Mouse (Mus musculus) heart, embryonic 10.5 days (tissue): Measurements from ENCODE around the gene St8sia2. TPM values are rescaled to one million over a fixed set of nuclear protein-coding genes. Genes with fewer than 3 reads are reported as not detected.

Experiments used
- DNase-seq: peaks from one replicate; pipeline ENCODE4 v3.0.0-alpha.2; 2017; ENCODE audit warnings: low spot score
- H3K27ac ChIP-seq: fragments of 300-500 bp; sonication (generic); 2 replicates; pipeline ENCODE4 v1.5.1; 2016; ENCODE audit warnings: mild to moderate bottlenecking
- H3K27me3 ChIP-seq: fragments of 300-500 bp; sonication (generic); 2 replicates; pipeline ENCODE4 v1.6.1; 2016; ENCODE audit warnings: mild to moderate bottlenecking; ENCODE audit not compliant: poor library complexity, insufficient read depth, severe bottlenecking
- H3K36me3 ChIP-seq: fragments of 300-500 bp; sonication (generic); 2 replicates; pipeline ENCODE4 v1.6.1; 2016; ENCODE audit warnings: mild to moderate bottlenecking, moderate library complexity
- H3K4me1 ChIP-seq: fragments of 300-500 bp; sonication (generic); 2 replicates; pipeline ENCODE4 v1.6.1; 2016; ENCODE audit warnings: mild to moderate bottlenecking
- H3K4me3 ChIP-seq: fragments of 300-500 bp; sonication (generic); 2 replicates; pipeline ENCODE4 v1.5.1; 2016; ENCODE audit warnings: mild to moderate bottlenecking, moderate library complexity
- H3K9me3 ChIP-seq: fragments of 300-500 bp; sonication (generic); 2 replicates; pipeline ENCODE4 v1.6.1; 2016; ENCODE audit warnings: mild to moderate bottlenecking, moderate library complexity
- WGBS: fragments of 180-500 bp; shearing (Covaris S2); methylation state at CpG from one replicate; pipeline ENCODE4 v1.1.7; 2016; 5-methylcytosine and 5-hydroxymethylcytosine counted together
- polyA plus RNA-seq: library from polyadenylated mRNA; unstranded; fragments of >200 nt; fragmentation: Nextera tagmentation; extraction: Ambion mirVana; gene quantifications from 2 replicates; pipeline ENCODE4 v1.2.1, GENCODE M21; 2016

St8sia2 gene
- polyA plus RNA-seq, 1 experiment from 2014 or later = 5.5 TPM

DNA sequence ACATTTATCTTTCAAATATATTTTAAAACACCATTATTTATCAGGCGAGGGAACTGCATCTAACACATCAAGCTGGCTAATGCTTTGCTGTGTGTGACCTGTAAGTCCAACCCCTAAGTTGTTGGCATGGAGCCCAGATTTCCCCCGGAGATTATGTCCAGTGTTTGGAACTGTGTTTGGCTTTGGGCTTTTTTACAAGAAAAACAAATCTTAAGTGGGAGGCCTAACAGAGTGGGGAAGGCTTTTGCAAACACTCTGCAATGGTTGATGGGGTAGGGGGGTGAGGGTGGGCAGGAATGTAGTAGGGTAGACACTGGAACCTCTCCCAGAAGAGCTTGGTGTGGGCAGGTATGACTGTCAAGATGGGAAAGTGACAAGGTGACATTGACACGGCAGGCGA lies 71.8 kb downstream of the St8sia2 start:
- no peak overlapping the region for H3K27ac ChIP-seq
- DNase-seq = no peak
- WGBS = 56% methylated on average over 4 of the region's 4 CpGs

DNA sequence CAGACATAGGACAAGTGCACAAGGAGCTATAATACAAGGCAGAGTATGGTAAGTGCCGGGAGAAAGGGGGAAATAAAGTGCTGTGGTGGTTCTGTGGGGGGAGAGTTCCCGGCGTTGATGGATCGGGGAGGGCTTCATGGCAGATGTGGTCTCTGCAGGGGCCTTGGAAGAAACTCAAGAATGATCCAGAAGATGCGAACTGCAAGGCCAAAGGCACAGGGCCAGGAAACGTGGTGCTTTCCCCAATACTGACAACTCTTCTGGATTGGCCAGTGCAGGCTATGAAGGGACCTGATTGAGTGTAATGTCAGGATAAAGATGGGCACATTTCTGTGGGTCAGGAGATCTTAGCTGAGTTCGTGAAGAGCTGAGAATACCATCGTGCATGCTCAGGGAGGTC lies 74.3 kb downstream of the St8sia2 start:
- Histone ChIP-seq H3K9me3 (no peaks in the 10 kb centered on the region), H3K4me3 (no peak overlapping the region), H3K4me1 (peaks cover 5% of the 10 kb centered on the region; the same call in 1 of the 2 replicates), H3K36me3 (peaks cover 7% of the 10 kb centered on the region; the same call in 1 of the 2 replicates), H3K27ac (no peak overlapping the region), H3K27me3 (no peaks in the 10 kb centered on the region)
- WGBS = 87% methylated on average over 8 of the region's 8 CpGs
- no peak for DNase-seq

More for the DNA sequence above, 71.8 kb downstream of the St8sia2 start:
- Histone ChIP-seq H3K27me3 (no peaks in the 10 kb centered on the region), H3K9me3 (no peaks in the 10 kb centered on the region), H3K4me3 (no peak overlapping the region), H3K4me1 (peaks cover 5% of the 10 kb centered on the region; the same call in 1 of the 2 replicates), H3K36me3 (peaks cover 7% of the 10 kb centered on the region; the same call in 1 of the 2 replicates)

DNA sequence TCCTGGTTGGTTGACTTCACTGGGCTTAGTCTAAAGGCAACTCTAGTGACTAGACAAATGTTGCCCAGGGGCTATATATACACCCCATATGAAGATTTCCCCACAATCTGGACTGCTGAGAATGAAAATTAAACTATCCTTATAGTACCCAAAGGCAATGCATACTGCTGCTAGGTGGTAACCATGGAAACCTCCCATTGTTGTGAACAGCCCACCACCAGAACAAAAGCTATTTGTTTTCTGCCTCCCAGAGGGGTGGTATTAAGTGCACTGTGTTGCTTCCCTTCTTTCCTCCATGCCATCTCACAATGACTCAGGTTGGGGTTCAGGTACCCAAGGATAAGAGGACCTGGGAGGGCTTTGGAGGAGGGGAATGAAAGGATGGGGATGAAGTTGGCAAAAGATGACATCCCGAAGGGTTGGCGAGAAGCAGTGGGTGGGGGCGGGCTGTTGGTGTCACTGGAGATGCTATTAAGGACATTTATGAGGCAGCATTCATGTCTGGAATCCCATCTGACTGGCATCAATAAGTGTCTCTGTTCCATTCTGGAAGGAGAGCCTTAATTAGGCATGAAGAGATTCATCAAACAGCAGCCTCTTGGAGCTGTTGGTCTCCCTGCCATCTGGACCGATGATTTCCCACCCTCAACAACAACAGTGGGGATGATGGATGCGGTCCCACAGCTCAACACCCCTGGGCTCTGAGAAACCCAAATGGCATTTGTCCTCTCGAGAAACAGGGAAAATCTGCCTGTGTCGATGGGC lies 75.3 kb downstream of the St8sia2 start:
- H3K9me3 ChIP-seq = no peaks in the 10 kb centered on the region
- no peaks in the 10 kb centered on the region for H3K27me3 ChIP-seq
- H3K4me3 ChIP-seq = no peak overlapping the region
- WGBS = 85% methylated on average over 7 of the region's 7 CpGs
- peaks cover 7% of the 10 kb centered on the region; the same call in 1 of the 2 replicates for H3K36me3 ChIP-seq
- H3K27ac ChIP-seq = no peak overlapping the region
- no peak for DNase-seq
- peaks cover 8% of the 10 kb centered on the region; the same call in 1 of the 2 replicates for H3K4me1 ChIP-seq

DNA sequence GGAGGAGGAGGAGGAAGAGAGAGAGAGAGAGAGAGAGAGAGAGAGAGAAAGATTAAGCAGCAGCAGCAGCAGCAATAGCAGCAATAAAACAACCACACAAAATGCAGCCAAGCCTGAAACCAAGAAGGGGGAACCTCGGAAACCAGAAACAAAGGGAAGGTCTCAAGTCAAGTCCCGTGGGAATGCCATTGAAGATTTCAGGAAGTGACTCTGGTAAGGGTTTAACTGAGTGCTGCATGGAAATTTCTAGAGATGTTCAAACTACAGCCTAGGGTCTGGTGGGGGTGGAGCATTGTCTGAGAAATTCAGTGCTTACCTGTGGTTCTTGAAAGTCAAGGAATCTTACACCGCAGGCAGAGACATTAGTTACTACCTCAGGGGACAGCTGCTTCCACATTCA lies 77.4 kb downstream of the St8sia2 start:
- 57% methylated on average over 3 of the region's 3 CpGs for WGBS
- Histone ChIP-seq H3K4me1 (peaks cover 4% of the 10 kb centered on the region; the same call in 1 of the 2 replicates), H3K9me3 (no peaks in the 10 kb centered on the region)

DNA sequence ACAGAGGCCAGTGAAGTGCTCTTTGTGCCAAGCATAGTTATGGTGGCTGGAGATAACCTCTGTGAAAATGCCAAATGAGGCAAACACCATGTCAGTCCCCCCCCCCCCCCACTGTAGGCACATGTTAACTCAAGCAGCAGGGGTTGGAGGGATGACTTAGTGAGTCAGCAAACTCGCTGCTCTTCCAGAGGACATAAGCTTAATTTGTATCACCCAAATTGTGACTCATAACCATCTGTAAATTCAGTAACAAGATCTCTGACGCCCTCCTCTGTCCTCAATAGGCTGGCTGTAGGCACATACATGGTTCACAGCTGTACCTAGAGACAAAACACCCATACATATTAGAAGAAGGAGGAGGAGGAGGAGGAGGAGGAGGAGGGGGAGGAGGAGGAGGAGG lies 77.8 kb downstream of the St8sia2 start:
- Histone ChIP-seq H3K36me3 (no peaks in the 10 kb centered on the region), H3K27me3 (no peaks in the 10 kb centered on the region), H3K4me3 (no peak overlapping the region), H3K27ac (no peak overlapping the region), H3K4me1 (peaks cover 4% of the 10 kb centered on the region; the same call in 1 of the 2 replicates), H3K9me3 (no peaks in the 10 kb centered on the region)
- WGBS = 60% methylated on average over 2 of the region's 2 CpGs
- no peak for DNase-seq

More for the DNA sequence above, 77.4 kb downstream of the St8sia2 start:
- no peak for DNase-seq
- Histone ChIP-seq H3K4me3 (no peak overlapping the region), H3K27me3 (no peaks in the 10 kb centered on the region), H3K36me3 (no peaks in the 10 kb centered on the region), H3K27ac (no peak overlapping the region)

DNA sequence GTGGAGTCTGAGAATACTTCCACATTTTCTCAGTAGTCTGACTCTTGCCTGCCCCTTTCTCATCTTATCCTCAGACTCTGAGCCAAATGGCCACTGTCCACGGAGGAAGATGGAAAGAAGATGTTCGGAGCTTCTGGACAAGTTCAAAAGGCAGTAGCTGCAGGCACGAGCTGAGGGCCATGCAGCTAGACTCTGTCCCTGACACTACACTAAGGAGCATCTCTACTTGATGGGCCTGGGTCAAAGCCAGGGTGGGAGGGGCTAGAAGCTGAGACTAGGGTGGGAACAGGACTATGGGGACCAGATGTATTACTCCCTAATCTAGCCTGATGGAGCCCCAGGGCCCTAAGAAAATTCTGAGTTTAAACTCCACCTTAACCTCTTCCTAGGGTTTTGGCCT lies 80.5 kb downstream of the St8sia2 start:
- H3K27ac ChIP-seq = no peak overlapping the region
- H3K27me3 ChIP-seq = no peaks in the 10 kb centered on the region
- H3K4me3 ChIP-seq = no peak overlapping the region
- no peaks in the 10 kb centered on the region for H3K9me3 ChIP-seq
- DNase-seq = no peak
- no peaks in the 10 kb centered on the region for H3K36me3 ChIP-seq
- WGBS = 72% methylated on average over 3 of the region's 3 CpGs
- peaks cover 4% of the 10 kb centered on the region; the same call in 1 of the 2 replicates for H3K4me1 ChIP-seq

GRCm38 (mm10) chr7:73920921-73921485 lies 92.5 kb downstream of the St8sia2 start:
- Histone ChIP-seq H3K36me3 (no peaks in the 10 kb centered on the region), H3K27me3 (0 out of 2 replicates have a peak, but pooled peaks cover 8% of the 10 kb centered on the region), H3K4me1 (no peaks in the 10 kb centered on the region), H3K9me3 (no peaks in the 10 kb centered on the region), H3K27ac (no peak overlapping the region), H3K4me3 (no peak overlapping the region)
- no peak for DNase-seq
- WGBS = 79% methylated on average over 16 of the region's 16 CpGs

DNA sequence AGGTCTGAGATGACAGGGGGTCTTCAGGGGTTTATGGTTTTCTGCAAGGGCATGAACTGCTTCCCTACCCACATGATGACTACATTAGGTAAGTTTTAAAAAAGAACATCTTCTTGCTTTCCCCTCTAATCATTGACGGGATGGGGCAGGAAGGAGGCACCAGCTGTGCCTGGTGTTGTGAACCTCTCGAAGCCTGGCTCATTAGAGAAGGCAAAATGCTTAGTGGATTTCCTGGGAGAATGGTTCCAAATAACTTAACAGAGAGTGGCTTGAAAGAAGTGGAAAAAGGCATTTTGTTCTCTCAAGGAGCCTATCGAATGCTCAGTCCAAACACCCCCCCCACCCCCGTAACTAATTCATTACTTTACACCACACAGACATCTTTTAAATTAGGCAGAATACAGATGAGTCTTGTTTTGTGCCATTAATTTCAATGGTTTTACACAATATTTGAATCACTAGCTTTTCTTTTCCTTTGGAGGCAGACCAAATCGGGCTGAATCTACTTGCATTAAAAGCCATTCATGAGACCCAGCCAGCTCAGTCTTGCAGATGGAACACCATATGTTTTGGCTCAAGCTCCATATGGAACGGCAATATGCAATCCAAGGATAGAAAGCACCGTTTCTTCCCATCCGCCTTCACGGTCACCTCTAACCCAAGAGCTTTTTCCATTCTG lies 95.7 kb downstream of the St8sia2 start:
- no peak for DNase-seq
- Histone ChIP-seq H3K27ac (no peak overlapping the region), H3K27me3 (peaks cover 8% of the 10 kb centered on the region; the same call in 1 of the 2 replicates), H3K4me3 (no peak overlapping the region), H3K9me3 (no peaks in the 10 kb centered on the region), H3K4me1 (no peaks in the 10 kb centered on the region), H3K36me3 (no peaks in the 10 kb centered on the region)
- WGBS = 85% methylated on average over 9 of the region's 9 CpGs

- H3K27ac ChIP-seq = no peak overlapping the region
- 31% methylated on average over 4 of the region's 4 CpGs for WGBS
- H3K4me1 ChIP-seq = peaks cover 10% of the 10 kb centered on the region
- no peak overlapping the region for H3K4me3 ChIP-seq
- no peaks in the 10 kb centered on the region for H3K36me3 ChIP-seq
- peaks cover 3% of the 10 kb centered on the region; the same call in 1 of the 2 replicates for H3K27me3 ChIP-seq
- DNase-seq = no peak
- H3K9me3 ChIP-seq = no peaks in the 10 kb centered on the region
These were observed 101.6 kb downstream of the St8sia2 start for GRCm38 (mm10) chr7:73911899-73912298.

DNA sequence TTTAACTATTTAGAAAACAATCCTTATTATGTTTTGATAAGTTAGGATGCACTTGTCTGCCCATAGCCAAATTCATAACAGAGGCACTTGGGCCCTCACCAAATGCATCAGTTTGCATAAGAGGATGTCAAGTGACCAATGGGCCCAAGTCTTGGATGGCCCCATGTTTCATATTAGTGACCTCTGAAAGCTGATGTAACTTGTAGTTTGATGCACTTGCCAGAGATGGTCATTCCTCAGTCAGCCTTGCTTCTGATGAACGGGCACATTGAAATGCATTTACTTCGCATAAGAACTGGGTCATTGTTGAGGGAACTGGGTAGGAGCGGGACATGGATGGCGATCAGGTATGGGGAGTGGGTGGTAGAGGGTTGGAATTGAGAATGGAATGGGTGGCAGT lies 102.6 kb downstream of the St8sia2 start:
- Histone ChIP-seq H3K4me1 (peaks cover 10% of the 10 kb centered on the region), H3K4me3 (no peak overlapping the region), H3K36me3 (no peaks in the 10 kb centered on the region), H3K9me3 (no peaks in the 10 kb centered on the region), H3K27me3 (no peaks in the 10 kb centered on the region; the same call in 1 of the 2 replicates), H3K27ac (no peak overlapping the region)
- DNase-seq = no peak
- WGBS = 86% methylated on average over 4 of the region's 4 CpGs

- DNase-seq = no peak
- no peaks in the 10 kb centered on the region for H3K9me3 ChIP-seq
- H3K4me3 ChIP-seq = no peak overlapping the region
- peaks cover 10% of the 10 kb centered on the region for H3K4me1 ChIP-seq
- no peak overlapping the region for H3K27ac ChIP-seq
- H3K36me3 ChIP-seq = no peaks in the 10 kb centered on the region
- 73% methylated on average over 5 of the region's 5 CpGs for WGBS
- H3K27me3 ChIP-seq = no peaks in the 10 kb centered on the region
These were observed 103.9 kb downstream of the St8sia2 start for GRCm38 (mm10) chr7:73909432-73910205.

DNA sequence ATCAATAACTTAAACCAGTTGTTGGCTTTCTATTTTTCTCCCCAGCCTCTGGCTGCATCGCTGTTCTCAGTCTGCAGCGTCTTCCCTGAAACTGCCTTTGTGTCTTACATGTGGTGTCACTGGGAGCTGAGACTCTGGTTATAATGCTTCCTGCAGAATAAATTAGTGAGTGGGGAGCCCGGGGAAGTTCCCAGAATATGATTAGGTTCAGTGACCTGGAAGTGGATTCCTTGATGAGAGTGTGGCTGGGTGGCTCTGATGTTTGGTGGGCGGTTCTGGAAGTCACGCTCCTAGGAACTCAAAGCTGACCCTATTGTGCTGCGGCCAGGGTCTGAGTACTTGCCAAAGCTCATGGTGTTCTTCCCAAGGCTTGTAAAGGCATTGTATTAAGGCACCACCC lies 119.0 kb downstream of the St8sia2 start:
- 0 out of 2 replicates have a peak, but pooled peaks cover 12% of the 10 kb centered on the region for H3K27me3 ChIP-seq
- H3K27ac ChIP-seq = no peak overlapping the region
- WGBS = 78% methylated on average over 6 of the region's 6 CpGs
- H3K36me3 ChIP-seq = no peaks in the 10 kb centered on the region
- DNase-seq = peak; percentile 54
- H3K9me3 ChIP-seq = no peaks in the 10 kb centered on the region
- no peak overlapping the region for H3K4me3 ChIP-seq
- no peaks in the 10 kb centered on the region for H3K4me1 ChIP-seq
